Mouse (Mus musculus): ENCODE results near the gene Tecr. TPM values are rescaled to one million over a fixed set of nuclear protein-coding genes. Genes with fewer than 3 reads are reported as not detected.

Gene Tecr
- polyA plus RNA-seq, 1 experiment from 2014 or later, result 815 TPM

GRCm38 (mm10) chr8:83648031-83648430, 40.3 kb upstream of the Tecr start:
- WGBS, result 89% methylated on average over 4 of the region's 4 CpGs
- no peak overlapping the region for H3K9ac ChIP-seq (ENCODE audit: low read length)
- DNase-seq (ENCODE audit: low spot score), result no peak
- ATAC-seq, result no peak
- H3K36me3 ChIP-seq (ENCODE audit: control insufficient read depth, insufficient read depth, low read length), result no peaks in the 10 kb centered on the region
- no peak overlapping the region for H3K4me3 ChIP-seq (ENCODE audit: low read depth, low read length)
- peaks cover 2% of the 10 kb centered on the region; the same call in 1 of the 2 replicates for H3K4me1 ChIP-seq (ENCODE audit: control insufficient read depth, insufficient read depth, low read length)
- H3K9me3 ChIP-seq (replicated peaks; ENCODE audit: control insufficient read depth, low read length), result no peaks in the 10 kb centered on the region
- H3K27ac ChIP-seq (ENCODE audit: low read depth, low read length), result no peak overlapping the region
- no peak overlapping the region for H3K4me2 ChIP-seq (ENCODE audit: low read length)
- no peaks in the 10 kb centered on the region for H3K27me3 ChIP-seq (replicated peaks; ENCODE audit: control insufficient read depth, insufficient read depth, low read length)

- ATAC-seq (no peak), DNase-seq (ENCODE audit: low spot score) (no peak)
- Histone ChIP-seq H3K4me1 (ENCODE audit: control insufficient read depth, insufficient read depth, low read length) (peaks cover 2% of the 10 kb centered on the region; the same call in 1 of the 2 replicates), H3K4me2 (ENCODE audit: low read length) (no peak overlapping the region), H3K9me3 (replicated peaks; ENCODE audit: control insufficient read depth, low read length) (no peaks in the 10 kb centered on the region), H3K27ac (ENCODE audit: low read depth, low read length) (no peak overlapping the region), H3K27me3 (replicated peaks; ENCODE audit: control insufficient read depth, insufficient read depth, low read length) (no peaks in the 10 kb centered on the region), H3K9ac (ENCODE audit: low read length) (no peak overlapping the region), H3K4me3 (ENCODE audit: low read depth, low read length) (no peak overlapping the region), H3K36me3 (ENCODE audit: control insufficient read depth, insufficient read depth, low read length) (no peaks in the 10 kb centered on the region)
- 96% methylated on average over 11 of the region's 11 CpGs for WGBS
Measured at GRCm38 (mm10) chr8:83647511-83647910, 39.7 kb upstream of the Tecr start.

GRCm38 (mm10) chr8:83639649-83640048, 31.9 kb upstream of the Tecr start:
- Histone ChIP-seq H3K9me3 (replicated peaks; ENCODE audit: control insufficient read depth, low read length) (0 out of 2 replicates have a peak, but pooled peaks cover 7% of the 10 kb centered on the region), H3K36me3 (ENCODE audit: control insufficient read depth, insufficient read depth, low read length) (no peaks in the 10 kb centered on the region)
- ATAC-seq, result no peak

GRCm38 (mm10) chr8:83638856-83639255, 31.1 kb upstream of the Tecr start:
- 67% methylated on average over 4 of the region's 4 CpGs for WGBS
- Histone ChIP-seq H3K4me2 (ENCODE audit: low read length) (no peak overlapping the region), H3K27me3 (replicated peaks; ENCODE audit: control insufficient read depth, insufficient read depth, low read length) (no peaks in the 10 kb centered on the region), H3K4me3 (ENCODE audit: low read depth, low read length) (no peak overlapping the region), H3K27ac (ENCODE audit: low read depth, low read length) (no peak overlapping the region), H3K9ac (ENCODE audit: low read length) (no peak overlapping the region), H3K4me1 (ENCODE audit: control insufficient read depth, insufficient read depth, low read length) (no peaks in the 10 kb centered on the region), H3K36me3 (ENCODE audit: control insufficient read depth, insufficient read depth, low read length) (no peaks in the 10 kb centered on the region), H3K9me3 (replicated peaks; ENCODE audit: control insufficient read depth, low read length) (0 out of 2 replicates have a peak, but pooled peaks cover 7% of the 10 kb centered on the region)
- no peak for ATAC-seq
- DNase-seq (ENCODE audit: low spot score), result no peak

More at GRCm38 (mm10) chr8:83639649-83640048, 31.9 kb upstream of the Tecr start:
- DNase-seq (ENCODE audit: low spot score), result no peak
- no peak overlapping the region for H3K9ac ChIP-seq (ENCODE audit: low read length)
- no peak overlapping the region for H3K4me2 ChIP-seq (ENCODE audit: low read length)
- WGBS, result 73% methylated on average over 5 of the region's 5 CpGs
- no peak overlapping the region for H3K4me3 ChIP-seq (ENCODE audit: low read depth, low read length)
- no peak overlapping the region for H3K27ac ChIP-seq (ENCODE audit: low read depth, low read length)
- H3K4me1 ChIP-seq (ENCODE audit: control insufficient read depth, insufficient read depth, low read length), result no peaks in the 10 kb centered on the region
- no peaks in the 10 kb centered on the region for H3K27me3 ChIP-seq (replicated peaks; ENCODE audit: control insufficient read depth, insufficient read depth, low read length)

- Histone ChIP-seq H3K4me1 (ENCODE audit: control insufficient read depth, insufficient read depth, low read length) (no peaks in the 10 kb centered on the region), H3K4me3 (ENCODE audit: low read depth, low read length) (no peak overlapping the region), H3K9ac (ENCODE audit: low read length) (no peak overlapping the region), H3K27me3 (replicated peaks; ENCODE audit: control insufficient read depth, insufficient read depth, low read length) (no peaks in the 10 kb centered on the region), H3K36me3 (ENCODE audit: control insufficient read depth, insufficient read depth, low read length) (no peaks in the 10 kb centered on the region), H3K4me2 (ENCODE audit: low read length) (no peak overlapping the region), H3K27ac (ENCODE audit: low read depth, low read length) (no peak overlapping the region), H3K9me3 (replicated peaks; ENCODE audit: control insufficient read depth, low read length) (0 out of 2 replicates have a peak, but pooled peaks cover 7% of the 10 kb centered on the region)
- ATAC-seq, result no peak
- 89% methylated on average over 7 of the region's 7 CpGs for WGBS
- DNase-seq (ENCODE audit: low spot score), result no peak
Measured at GRCm38 (mm10) chr8:83632083-83632707, 24.4 kb upstream of the Tecr start.

GRCm38 (mm10) chr8:83625676-83626299, 18.0 kb upstream of the Tecr start:
- 88% methylated on average over 6 of the region's 6 CpGs for WGBS
- no peaks in the 10 kb centered on the region for H3K4me1 ChIP-seq (ENCODE audit: control insufficient read depth, insufficient read depth, low read length)
- H3K27ac ChIP-seq (ENCODE audit: low read depth, low read length), result no peak overlapping the region
- no peak for ATAC-seq
- no peak overlapping the region for H3K4me2 ChIP-seq (ENCODE audit: low read length)
- DNase-seq (ENCODE audit: low spot score), result no peak
- no peaks in the 10 kb centered on the region for H3K36me3 ChIP-seq (ENCODE audit: control insufficient read depth, insufficient read depth, low read length)
- H3K9me3 ChIP-seq (replicated peaks; ENCODE audit: control insufficient read depth, low read length), result no peaks in the 10 kb centered on the region
- H3K4me3 ChIP-seq (ENCODE audit: low read depth, low read length), result no peak overlapping the region
- no peak overlapping the region for H3K9ac ChIP-seq (ENCODE audit: low read length)
- no peaks in the 10 kb centered on the region for H3K27me3 ChIP-seq (replicated peaks; ENCODE audit: control insufficient read depth, insufficient read depth, low read length)

- ATAC-seq, result no peak
Measured at GRCm38 (mm10) chr8:83624739-83625138, 17.0 kb upstream of the Tecr start.

GRCm38 (mm10) chr8:83623549-83623948, 15.8 kb upstream of the Tecr start:
- no peak overlapping the region for H3K9ac ChIP-seq (ENCODE audit: low read length)
- no peak for ATAC-seq
- no peak overlapping the region for H3K4me2 ChIP-seq (ENCODE audit: low read length)
- no peaks in the 10 kb centered on the region for H3K9me3 ChIP-seq (replicated peaks; ENCODE audit: control insufficient read depth, low read length)
- no peak overlapping the region for H3K27ac ChIP-seq (ENCODE audit: low read depth, low read length)
- 92% methylated on average over 7 of the region's 7 CpGs for WGBS
- H3K4me3 ChIP-seq (ENCODE audit: low read depth, low read length), result no peak overlapping the region
- H3K36me3 ChIP-seq (ENCODE audit: control insufficient read depth, insufficient read depth, low read length), result no peaks in the 10 kb centered on the region
- H3K27me3 ChIP-seq (replicated peaks; ENCODE audit: control insufficient read depth, insufficient read depth, low read length), result no peaks in the 10 kb centered on the region
- DNase-seq (ENCODE audit: low spot score), result no peak
- H3K4me1 ChIP-seq (ENCODE audit: control insufficient read depth, insufficient read depth, low read length), result no peaks in the 10 kb centered on the region

More at GRCm38 (mm10) chr8:83624739-83625138, 17.0 kb upstream of the Tecr start:
- Histone ChIP-seq H3K4me3 (ENCODE audit: low read depth, low read length) (no peak overlapping the region), H3K9me3 (replicated peaks; ENCODE audit: control insufficient read depth, low read length) (no peaks in the 10 kb centered on the region), H3K9ac (ENCODE audit: low read length) (no peak overlapping the region), H3K27me3 (replicated peaks; ENCODE audit: control insufficient read depth, insufficient read depth, low read length) (no peaks in the 10 kb centered on the region), H3K36me3 (ENCODE audit: control insufficient read depth, insufficient read depth, low read length) (no peaks in the 10 kb centered on the region), H3K4me2 (ENCODE audit: low read length) (no peak overlapping the region), H3K27ac (ENCODE audit: low read depth, low read length) (no peak overlapping the region), H3K4me1 (ENCODE audit: control insufficient read depth, insufficient read depth, low read length) (no peaks in the 10 kb centered on the region)
- DNase-seq (ENCODE audit: low spot score), result peak; percentile 49
- 32% methylated on average over 3 of the region's 3 CpGs for WGBS

GRCm38 (mm10) chr8:83622389-83622989, 14.7 kb upstream of the Tecr start:
- Histone ChIP-seq H3K4me1 (ENCODE audit: control insufficient read depth, insufficient read depth, low read length) (no peaks in the 10 kb centered on the region), H3K27ac (ENCODE audit: low read depth, low read length) (no peak overlapping the region), H3K27me3 (replicated peaks; ENCODE audit: control insufficient read depth, insufficient read depth, low read length) (no peaks in the 10 kb centered on the region), H3K9ac (ENCODE audit: low read length) (peak overlapping the region; percentile 72), H3K9me3 (replicated peaks; ENCODE audit: control insufficient read depth, low read length) (no peaks in the 10 kb centered on the region), H3K4me2 (ENCODE audit: low read length) (peak overlapping the region; percentile 77), H3K36me3 (ENCODE audit: control insufficient read depth, insufficient read depth, low read length) (no peaks in the 10 kb centered on the region), H3K4me3 (ENCODE audit: low read depth, low read length) (peak overlapping the region; percentile 33)
- DNase-seq (ENCODE audit: low spot score) (peak; percentile 84), ATAC-seq (peak; percentile 96)
- WGBS, result 12% methylated on average over 23 of the region's 23 CpGs
